Mouse (Mus musculus): Measurements from ENCODE around the gene Herc3.
"Not testable (repeated sequence)": the region's sequence is repeated elsewhere in the genome, so short reads cannot be mapped to it uniquely, and the experiment has no call there.

The Herc3 gene

DNA sequence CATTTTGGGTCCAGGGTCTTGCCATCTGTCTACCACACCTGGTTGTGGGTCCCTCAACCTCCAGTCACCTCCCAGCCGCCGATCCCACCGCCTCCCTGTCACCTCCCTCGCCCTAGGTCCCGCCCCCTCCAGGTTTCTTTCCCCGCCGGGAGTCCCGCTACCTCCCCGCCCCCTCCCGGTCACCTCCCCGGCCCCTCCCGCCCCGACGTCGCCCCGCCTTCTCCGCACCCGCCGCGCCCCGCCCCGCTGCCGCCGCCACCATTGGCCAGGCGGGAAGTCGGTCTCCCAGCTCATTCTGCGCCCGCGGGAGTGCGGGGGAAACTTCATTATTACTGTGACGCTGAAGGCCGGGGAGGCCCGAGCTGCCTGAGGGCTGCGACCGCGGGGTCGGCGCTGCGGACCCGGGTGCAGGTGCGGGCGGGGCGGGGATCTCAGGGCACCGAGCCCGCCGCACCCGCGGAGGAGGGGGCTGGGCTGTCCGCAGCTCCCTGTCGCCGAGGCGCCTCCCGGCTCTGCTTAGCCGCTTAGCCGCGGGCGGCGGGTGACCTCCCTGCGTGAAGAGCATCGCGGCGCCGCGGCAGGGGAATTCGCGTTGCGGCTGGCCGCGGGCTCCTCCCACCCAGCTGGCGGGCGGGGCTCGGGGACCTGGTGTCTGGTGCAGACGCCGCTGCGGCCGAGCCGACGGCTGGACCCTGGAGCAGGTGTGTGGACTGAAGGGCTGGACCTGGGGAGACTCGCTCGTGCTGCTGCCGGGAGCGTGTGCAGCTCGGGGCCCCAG, at the start of gene Herc3:
TSS of gene Herc3 (plus strand) at position 234 of the 778 bp plus-strand sequence.
- peak; percentile 90 to 94 for DNase-seq

DNA sequence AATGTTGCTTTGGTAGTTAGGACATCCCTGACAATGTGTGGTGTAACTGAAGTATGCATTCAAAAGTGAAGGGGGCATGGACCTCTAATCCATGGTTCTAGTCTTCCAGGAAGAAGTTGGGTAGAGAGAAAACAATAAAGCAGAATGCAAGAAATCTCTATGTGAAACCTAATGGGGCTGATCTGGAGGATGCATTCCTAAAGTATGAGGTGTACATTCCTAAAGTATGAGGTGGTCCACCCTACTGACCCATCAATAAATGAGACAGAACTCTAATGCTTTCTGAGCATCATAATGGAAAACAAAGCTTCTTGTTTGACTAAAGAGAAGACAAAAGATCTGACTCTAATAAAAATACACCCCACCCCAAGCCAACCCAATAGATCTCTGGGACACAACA, 29.9 kb upstream of the Herc3 start:
- no peak for DNase-seq

DNA sequence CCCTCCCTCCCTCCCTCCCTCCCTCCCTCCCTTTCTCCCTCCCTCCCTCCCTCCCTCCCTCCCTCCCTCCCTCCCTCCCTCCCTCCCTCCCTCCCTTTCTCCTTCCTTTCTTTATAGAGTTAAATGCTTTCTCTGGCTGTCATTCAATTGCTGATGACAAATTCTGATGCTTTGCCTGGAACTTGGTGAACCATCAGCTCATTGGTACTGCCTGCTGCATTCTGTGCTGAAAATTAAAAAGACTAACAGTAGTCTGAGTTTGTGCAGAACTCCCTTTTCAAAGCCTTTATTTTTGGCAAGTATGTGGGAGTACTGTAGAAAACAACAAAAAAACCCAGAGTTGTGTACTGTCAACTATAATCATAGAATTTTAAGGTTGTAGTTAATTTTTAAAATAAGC, 16.9 kb upstream of the Herc3 start:
- DNase-seq, result no peak

DNA sequence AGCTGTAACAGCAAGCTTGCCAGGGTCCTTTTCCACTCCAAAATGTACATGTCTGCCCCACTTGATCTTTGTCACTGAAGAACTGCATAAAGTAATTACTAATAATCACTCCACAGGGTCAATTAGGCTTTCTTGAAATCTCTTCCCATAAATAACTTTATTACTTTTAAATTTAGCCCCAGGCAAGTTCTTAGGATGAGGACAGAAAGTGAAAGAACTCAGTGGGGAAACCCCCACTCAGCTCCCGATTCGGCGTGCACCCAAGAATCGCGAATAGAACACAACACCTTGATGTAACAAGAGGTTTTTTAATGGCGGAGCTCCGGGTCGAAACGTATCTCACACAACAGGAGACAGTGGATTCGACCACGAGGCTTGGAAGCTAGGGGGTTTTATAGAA, 14.2 kb upstream of the Herc3 start:
- DNase-seq, result not testable (repeated sequence)

DNA sequence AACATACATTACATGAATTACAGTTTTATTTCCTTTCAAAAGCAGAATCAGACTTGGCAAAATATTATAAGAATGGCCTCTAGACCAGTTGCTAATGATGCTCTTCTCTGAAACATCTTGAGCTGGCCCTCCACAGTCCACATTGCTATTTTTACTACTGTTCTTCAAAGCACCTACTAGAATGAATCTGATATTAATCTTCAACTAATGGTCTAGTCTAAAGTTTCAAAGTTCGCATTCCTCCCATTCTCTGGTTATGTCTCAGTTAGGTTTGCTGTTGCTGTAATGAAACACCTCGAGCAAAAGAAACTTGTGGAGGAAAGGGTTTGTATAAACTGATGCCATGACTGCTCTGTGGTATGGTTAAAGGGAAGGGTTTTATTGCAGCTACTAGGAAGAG, 5.6 kb upstream of the Herc3 start:
- DNase-seq, result no peak

DNA sequence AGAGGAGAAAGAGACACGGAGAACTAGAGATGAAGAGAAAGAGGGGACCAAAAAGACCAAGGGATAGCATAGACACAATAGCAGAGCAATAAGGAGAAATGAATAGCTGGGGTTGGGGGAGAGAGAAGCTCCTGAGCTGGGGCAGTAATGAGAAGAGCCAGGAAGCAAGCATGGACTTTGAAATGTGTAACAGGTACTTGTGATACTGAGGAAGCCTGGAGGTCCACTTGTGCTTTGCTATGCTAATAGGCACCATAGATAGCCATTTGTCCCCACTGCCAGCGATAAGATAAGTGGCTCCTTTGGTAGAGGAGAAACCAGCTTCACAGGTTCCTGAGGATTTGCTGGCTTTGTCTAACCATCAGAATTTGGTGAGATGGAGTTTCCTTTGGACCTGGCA, 5.2 kb upstream of the Herc3 start:
- no peak for DNase-seq

DNA sequence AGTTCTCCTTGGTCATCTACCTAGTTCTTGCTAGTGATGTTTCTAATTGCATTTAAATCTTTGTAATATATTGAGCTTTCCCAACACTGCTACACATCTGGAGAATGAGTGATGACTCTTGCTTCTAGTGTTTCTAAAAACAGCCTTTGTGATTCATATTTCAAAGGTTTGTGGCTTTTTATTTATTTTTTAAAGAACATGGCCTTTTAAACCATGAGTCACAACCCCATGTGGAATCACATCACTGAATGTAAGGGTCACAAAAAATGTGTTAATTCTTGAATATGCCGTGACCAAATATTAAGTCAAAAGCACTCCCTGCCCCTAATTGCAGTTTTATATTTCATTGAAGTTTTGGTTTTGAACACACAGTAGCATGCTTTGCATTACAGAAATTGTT, 2.7 kb upstream of the Herc3 start:
- DNase-seq, result no peak

DNA sequence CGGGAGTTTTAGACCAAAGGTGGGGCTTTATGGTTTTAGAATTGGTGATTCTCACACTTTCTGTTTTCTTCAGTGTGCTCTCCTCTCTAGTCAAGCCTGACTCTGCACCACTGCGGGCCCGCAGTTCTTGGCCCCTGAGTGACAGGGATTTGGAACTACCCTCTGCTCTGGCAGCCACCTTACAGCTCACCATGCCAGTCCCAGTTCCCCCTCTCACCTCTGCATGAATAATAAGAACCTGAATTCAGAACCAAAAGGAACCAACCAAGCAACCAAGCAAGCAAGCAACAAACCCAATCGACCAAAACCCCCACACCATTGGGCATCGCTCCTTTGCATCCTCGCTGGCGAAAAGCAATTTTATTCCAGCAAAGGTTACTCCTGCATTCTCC, 429 bp upstream of the Herc3 start:
- DNase-seq, result no peak

DNA sequence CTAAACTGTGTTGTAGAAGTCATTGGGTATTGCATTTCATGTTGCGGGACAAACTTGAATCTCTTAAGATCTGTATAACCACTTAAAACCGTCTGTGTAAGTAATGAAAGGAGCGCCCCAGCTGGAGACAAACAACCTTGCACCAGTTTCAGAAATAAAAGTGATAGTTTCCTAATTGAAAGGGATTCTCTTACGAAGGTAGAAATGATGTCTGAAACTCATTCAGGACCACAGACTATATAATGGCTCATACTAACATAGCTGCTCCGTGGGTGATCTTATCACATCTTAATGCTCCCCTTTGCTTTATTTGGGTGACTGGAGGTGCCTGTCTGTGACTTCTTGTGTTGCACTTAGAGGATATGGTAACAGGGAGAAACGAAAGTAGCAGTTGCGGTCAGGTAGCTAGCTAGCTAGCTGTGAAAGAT, 1.3 kb downstream of the Herc3 start:
- peak; percentile 30 to 34 for DNase-seq

DNA sequence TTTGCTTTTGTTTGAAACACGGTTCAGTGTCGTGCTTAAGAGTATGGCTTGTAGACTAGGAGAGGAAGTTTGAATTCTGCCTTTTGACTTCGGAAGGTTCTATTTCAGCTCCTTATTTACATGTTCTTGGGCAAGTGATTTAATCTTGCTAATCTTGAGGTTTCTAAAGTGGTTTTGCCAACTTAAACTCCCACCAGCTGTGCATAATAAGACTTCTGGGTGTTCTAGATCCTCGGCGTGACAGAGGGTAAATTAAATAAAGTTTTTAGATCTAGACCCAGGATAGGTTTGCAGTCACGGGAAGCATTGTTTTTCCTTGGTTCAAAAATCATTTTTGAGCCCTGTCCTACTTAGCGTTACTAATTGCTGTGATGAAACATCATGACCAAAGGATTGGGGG, 3.2 kb downstream of the Herc3 start:
- no peak for DNase-seq

DNA sequence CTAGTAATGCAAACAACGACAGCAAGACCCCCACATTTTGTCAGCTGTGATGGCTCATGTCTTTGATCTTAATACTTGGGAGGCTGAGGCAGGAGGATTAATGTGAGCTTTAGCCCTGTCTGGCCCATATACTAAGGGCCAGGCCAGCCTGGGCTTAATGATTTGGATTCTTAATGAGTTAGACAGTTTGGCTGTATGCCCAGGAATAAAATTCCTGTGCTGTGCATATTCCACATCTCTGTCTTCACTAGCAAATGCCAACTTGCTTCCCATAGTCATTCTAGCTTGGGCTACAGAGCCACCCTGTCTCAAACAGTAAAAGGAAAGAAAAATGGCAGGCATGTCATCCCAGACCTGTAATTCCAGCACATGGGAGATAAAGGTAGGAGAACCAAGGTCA, 4.3 kb downstream of the Herc3 start:
- peak; percentile 14 to 28 for DNase-seq

DNA sequence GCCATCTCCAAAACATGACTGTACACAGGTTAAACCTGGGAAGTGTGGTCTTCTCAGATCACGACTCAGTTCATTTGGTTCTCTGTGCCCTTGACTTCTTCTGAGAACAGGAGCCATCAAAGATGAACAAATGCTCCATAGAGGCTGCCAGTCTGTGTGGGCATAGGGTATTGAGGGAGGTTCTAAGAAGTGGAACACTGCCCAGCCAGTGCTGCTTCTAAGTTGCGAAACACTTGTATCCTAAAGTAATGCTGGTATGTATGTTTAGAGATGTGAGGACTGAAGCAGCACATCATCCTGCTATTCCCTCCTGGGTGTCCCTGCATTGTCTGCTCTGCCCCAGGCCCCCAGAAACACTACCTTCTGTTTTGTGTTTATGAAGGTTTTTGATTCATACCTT, 5.2 kb downstream of the Herc3 start:
- no peak for DNase-seq

DNA sequence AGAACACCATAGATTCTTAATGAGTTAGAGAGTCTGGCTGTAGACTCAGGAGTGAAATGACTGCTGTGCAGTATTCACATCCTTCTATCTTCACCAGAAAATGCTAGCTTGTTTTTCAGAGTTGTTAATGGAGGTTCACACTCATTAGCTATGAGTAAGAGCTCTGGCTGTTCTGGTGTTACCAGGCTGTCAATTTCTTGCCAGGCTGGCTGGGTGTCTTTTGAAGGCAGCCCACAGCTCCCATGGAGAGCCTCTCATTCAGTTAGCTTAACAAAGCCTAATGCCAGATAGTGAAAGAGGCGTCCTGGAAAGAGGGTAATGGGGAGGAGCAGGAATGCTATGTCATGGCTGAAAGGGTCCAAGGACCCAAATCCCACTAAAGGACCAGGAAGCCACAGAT, 6.7 kb downstream of the Herc3 start:
- peak; percentile 42 to 47 for DNase-seq

DNA sequence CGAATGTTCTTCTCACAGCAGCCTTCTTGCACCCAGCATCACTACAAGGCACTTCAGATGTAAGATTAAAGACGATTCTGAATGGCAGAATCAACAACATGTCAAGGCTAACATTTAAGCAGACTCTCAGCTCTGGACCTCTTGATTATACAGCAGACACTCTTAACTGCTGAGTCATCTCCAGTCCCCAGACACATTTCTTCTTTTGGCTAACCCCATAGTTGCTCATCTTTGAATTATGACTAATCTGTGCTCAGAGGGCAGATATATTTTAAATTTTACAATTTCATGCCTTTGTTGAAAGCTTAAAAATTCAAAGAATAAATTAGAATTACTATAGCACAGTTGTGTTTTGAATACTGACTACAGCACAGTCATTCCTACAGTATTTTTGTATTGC, 9.9 kb downstream of the Herc3 start:
- DNase-seq, result no peak

DNA sequence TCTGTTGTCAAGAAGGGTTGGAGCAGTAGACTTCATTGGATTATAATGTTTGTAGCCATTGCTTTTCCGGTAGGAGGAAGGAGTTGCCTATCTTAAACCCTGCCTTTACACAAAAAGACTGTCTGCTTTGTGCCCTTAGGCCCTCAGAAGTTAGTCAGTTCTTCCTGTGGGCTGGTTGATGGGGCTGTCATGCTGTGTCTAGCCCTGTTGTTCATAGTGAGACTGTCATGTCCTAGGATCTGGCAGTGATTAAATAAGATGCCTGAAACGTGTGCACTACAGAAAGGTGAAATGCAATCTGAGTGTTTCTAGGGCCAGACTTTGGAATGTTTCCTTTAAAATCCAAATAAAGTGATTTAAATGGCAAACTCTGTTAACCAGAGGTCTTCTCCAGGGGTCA, 10.9 kb downstream of the Herc3 start:
- no peak for DNase-seq

DNA sequence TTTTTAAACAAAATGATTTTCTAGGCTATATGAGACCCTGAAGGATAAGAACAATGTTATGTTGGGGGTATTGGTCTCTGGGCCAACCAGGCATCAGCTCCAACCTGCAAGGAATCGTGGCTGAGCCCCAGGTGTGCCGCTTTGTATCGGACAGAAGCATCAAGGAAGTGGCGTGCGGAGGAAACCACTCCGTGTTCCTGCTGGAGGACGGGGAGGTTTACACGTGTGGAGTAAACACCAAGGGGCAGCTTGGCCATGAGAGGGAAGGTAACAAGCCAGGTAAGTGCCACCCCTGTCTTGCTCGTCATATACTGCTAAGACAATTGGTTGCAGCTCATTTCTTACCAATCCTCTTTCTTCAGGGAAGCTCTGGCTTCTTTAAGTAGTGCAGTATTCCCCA, 12.3 kb downstream of the Herc3 start:
- no peak for DNase-seq

DNA sequence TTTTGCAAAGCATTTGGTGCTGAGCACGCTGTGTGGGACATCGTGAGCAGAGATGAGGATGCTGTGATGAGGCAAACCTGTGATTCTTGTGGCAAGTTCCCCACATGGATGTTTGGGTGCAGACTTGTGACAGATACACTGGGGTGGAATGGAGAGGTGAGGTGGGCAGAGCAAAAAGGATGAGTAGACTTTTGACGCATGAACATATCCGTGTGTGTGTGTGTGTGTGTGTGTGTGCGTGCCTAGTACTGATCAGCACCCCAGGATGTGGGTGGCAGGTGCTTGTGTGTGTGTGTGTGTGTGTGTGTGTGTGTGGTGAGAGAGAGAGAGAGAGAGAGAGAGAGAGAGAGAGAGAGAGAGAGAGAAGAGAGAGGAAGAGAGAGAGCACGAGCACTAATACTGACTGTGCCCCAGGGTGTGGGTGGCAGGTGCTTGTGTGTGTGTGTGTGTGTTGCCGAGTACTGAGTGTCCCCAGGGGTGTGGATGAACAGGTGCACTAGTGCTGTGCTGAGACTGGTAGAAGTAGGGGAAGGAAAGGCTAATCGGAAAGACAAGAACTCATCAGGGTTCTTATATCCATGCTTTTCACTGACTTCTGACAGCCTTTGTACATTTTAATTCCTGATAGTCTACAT, 13.0 kb downstream of the Herc3 start:
- DNase-seq, result no peak

DNA sequence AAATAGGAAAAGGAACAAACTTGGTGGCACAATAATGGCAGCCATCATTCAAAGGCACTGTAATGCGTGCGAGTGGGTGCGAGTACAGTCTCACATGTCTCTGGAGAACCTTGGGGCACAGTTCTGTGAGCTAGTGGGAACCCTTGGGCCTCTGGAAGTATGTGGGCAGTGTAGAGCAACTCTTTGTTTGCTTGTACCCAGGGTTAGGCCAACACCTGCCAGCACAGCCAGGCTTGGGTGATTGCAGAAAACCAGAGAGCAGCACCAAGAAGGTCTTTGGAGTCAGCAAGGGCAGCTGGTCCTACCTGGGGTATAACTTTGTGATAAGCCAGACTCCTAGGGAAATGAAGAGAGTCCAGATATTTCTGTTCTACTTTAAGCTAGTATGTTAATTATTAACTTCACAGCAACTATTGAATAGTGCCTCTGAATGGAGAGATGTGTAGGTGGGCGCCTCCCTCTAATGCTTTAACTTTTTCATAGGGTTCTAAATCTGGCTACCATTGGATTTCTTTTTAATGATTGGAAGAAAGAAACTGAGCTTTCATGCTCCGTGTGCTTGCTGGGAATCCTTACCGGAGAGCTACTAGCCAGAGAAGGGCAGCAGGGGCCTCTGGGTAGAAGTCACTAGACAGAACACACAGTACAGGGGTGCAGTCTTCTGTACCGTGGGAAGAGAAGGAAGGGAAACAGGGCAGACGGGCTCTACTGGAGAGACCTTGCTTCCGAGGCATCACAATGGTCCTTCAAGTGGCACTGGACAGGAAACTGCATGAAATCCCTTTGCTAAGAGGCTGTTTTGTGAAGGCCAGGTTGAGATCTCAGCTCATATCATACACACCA, 15.8 kb downstream of the Herc3 start:
- no peak for DNase-seq

DNA sequence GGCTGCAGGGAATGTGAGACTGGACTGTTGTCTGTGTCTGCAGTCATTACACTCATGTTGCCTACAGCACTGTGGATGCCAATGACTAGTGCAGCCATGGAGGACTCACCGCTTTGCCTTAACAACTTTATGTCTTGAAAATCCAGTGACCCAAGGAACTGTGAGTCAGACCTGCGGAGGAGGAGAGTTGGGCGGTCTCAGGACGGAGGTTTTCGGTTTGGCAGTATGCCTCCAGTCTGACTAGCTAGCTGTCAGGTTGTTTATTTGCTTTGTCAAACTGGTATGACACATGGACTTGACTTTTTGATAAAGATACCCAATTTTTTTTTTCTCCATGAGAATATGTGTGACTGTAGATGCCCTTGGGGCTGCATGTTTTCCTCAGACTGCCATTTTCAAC, 16.6 kb downstream of the Herc3 start:
- no peak for DNase-seq

DNA sequence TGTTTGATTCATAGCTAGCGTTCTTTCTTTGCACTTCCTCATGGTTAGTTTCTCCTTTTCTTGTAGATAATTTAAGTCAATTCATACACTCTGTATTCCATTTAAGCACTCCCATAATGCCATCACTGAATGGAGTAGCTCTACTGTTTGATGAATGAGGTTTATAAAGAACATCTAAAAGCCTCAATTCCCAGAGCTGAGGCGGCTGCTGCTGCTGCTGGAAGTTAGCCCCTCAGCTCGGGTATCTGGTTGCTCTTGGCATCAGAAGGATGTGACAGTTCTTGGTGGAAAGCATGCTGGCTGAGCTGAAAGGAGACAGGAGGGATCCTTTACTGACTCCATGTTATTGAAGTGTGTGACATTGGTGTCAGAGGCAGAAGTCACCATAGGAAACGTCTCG, 18.1 kb downstream of the Herc3 start:
- no peak for DNase-seq

DNA sequence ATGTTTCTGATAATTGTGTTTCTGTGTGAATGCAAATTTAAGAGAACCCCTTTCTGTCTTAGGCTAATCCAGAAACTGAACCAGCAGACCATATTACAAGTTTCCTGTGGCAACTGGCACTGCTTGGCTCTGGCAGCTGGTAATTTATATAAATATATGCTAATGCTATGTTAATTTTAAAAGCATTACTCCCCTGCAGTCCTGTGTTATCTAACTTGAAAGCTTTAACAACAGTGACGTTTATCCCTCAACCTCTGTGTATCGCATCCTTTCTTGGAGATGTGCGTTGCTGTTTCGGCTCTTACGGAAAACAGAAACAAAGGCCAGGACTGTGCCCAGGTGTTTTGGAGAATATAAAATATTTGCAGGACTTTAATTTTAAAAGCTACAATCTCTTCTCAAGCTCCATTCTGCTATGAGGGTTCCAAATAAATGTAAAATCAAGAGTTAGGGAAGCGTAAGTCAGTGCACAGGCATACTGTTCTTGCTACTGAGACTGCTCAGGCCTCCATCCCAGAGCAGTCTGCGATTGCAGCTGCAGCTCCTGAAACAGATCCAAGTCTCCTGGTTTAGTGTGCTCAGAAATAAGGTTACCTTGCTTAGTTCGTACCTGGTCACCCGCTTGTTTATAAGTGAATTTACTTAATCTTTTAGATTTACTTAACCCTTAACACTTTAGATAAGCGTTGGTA, 24.6 kb downstream of the Herc3 start:
- DNase-seq, result peak in 1 of 2 experiments; percentile 14

DNA sequence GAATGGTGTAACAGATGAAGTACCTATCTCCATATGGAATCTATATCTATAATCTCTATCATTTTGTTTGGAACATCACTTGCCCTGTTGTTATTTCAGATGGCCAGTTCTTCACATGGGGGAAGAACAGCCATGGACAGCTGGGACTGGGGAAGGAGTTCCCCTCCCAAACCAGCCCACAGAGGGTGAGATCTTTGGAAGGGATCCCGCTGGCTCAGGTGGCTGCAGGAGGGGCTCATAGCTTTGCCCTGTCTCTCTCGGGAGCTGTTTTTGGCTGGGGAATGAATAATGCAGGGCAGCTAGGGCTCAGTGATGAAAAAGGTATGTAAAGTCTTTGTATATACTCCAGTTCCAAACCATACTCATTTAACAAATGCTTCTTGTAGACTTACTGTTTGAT, 25.2 kb downstream of the Herc3 start:
- DNase-seq, result peak; percentile 32 to 50

DNA sequence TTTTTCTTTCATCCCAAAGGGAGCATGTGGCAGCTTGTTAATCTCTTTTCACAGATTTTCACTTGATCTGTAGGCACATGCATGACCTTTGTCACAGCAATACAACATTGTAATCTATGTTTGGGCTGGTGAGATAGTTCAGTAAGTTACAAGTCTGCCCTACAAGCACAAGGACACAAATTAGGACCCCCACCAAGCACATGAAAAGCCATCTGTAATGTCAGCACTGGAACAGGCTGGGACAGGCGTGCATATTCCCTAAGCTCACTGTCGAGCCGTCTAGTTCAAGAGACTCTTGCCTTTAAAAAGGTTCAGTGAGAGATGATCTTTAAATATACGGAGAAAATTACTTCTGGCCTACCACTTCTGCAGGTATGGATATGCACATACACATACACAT, 28.3 kb downstream of the Herc3 start:
- DNase-seq, result no peak
